Mouse (Mus musculus): ENCODE data around the gene Arfip2. TPM values are rescaled to one million over a fixed set of nuclear protein-coding genes. Genes with fewer than 3 reads are reported as not detected.

Arfip2 gene
- polyA plus RNA-seq, 1 experiment from 2014 or later = 94.8 TPM

- WGBS = 40% methylated on average over 7 of the region's 7 CpGs
- Histone ChIP-seq H3K36me3 (ENCODE audit: control insufficient read depth, insufficient read depth, low read length) (no peaks in the 10 kb centered on the region), H3K4me1 (ENCODE audit: control insufficient read depth, insufficient read depth, low read length) (no peaks in the 10 kb centered on the region), H3K9ac (ENCODE audit: low read depth, low read length) (no peak overlapping the region), H3K9me3 (ENCODE audit: control insufficient read depth, low read length) (no peaks in the 10 kb centered on the region), H3K4me3 (ENCODE audit: low read length) (no peak overlapping the region), H3K27ac (ENCODE audit: low read depth, low read length) (no peak overlapping the region), H3K27me3 (ENCODE audit: control insufficient read depth, insufficient read depth, low read length) (no peaks in the 10 kb centered on the region), H3K4me2 (replicated peaks; ENCODE audit: low read depth, low read length) (no peak overlapping the region)
- ATAC-seq (ENCODE audit: low FRiP score, low TSS enrichment) = no peak
Observed at GRCm38 (mm10) chr7:105590097-105590496, 50.1 kb downstream of the Arfip2 start.

- WGBS = 79% methylated on average over 9 of the region's 9 CpGs
- Histone ChIP-seq H3K9me3 (ENCODE audit: control insufficient read depth, low read length) (no peaks in the 10 kb centered on the region), H3K4me1 (ENCODE audit: control insufficient read depth, insufficient read depth, low read length) (no peaks in the 10 kb centered on the region), H3K9ac (ENCODE audit: low read depth, low read length) (no peak overlapping the region), H3K4me3 (ENCODE audit: low read length) (no peak overlapping the region), H3K27ac (ENCODE audit: low read depth, low read length) (no peak overlapping the region), H3K27me3 (ENCODE audit: control insufficient read depth, insufficient read depth, low read length) (no peaks in the 10 kb centered on the region), H3K36me3 (ENCODE audit: control insufficient read depth, insufficient read depth, low read length) (no peaks in the 10 kb centered on the region), H3K4me2 (replicated peaks; ENCODE audit: low read depth, low read length) (no peak overlapping the region)
- ATAC-seq (ENCODE audit: low FRiP score, low TSS enrichment) = no peak
Observed at GRCm38 (mm10) chr7:105588325-105588912, 51.8 kb downstream of the Arfip2 start.

Other genes starting within 250 kb of the Arfip2 start
- gene Fam160a2, start 240.4 kb downstream of the Arfip2 start, polyA plus RNA-seq (2014; fragmentation: Nextera tagmentation; extraction: Ambion mirVana) = 30.9 and 43.6 TPM in 2 replicates
- gene Cnga4, start 235.8 kb downstream of the Arfip2 start, polyA plus RNA-seq (2014; fragmentation: Nextera tagmentation; extraction: Ambion mirVana) = not detected in 2 replicates
- 0.56 and 0.58 TPM in 2 replicates for gene Cckbr, start 214.7 kb downstream of the Arfip2 start, polyA plus RNA-seq (2014; fragmentation: Nextera tagmentation; extraction: Ambion mirVana)
- gene Cavin3, start 158.1 kb downstream of the Arfip2 start, polyA plus RNA-seq (2014; fragmentation: Nextera tagmentation; extraction: Ambion mirVana) = 48.0 and 55.0 TPM in 2 replicates
- gene Smpd1, start 86.1 kb downstream of the Arfip2 start, polyA plus RNA-seq (2014; fragmentation: Nextera tagmentation; extraction: Ambion mirVana) = 35.2 and 45.7 TPM in 2 replicates
- 40.1 and 43.0 TPM in 2 replicates for gene Apbb1, start 58.8 kb downstream of the Arfip2 start, polyA plus RNA-seq (2014; fragmentation: Nextera tagmentation; extraction: Ambion mirVana)
- 0.14 and 0.34 TPM in 2 replicates for gene Hpx, start 40.3 kb downstream of the Arfip2 start, polyA plus RNA-seq (2014; fragmentation: Nextera tagmentation; extraction: Ambion mirVana)
- gene Trim3, start 6.8 kb downstream of the Arfip2 start, polyA plus RNA-seq (2014; fragmentation: Nextera tagmentation; extraction: Ambion mirVana) = 18.8 and 25.5 TPM in 2 replicates
- gene Timm10b, start 360 bp downstream of the Arfip2 start, polyA plus RNA-seq (2014; fragmentation: Nextera tagmentation; extraction: Ambion mirVana) = 180 and 198 TPM in 2 replicates
- gene Gm45799, start 136 bp upstream of the Arfip2 start, polyA plus RNA-seq (2014; fragmentation: Nextera tagmentation; extraction: Ambion mirVana) = 23.4 and 24.3 TPM in 2 replicates
- 1.3 and 2.0 TPM in 2 replicates for gene Dnhd1, start 10.4 kb upstream of the Arfip2 start, polyA plus RNA-seq (2014; fragmentation: Nextera tagmentation; extraction: Ambion mirVana)
- 249 and 305 TPM in 2 replicates for gene Ilk, start 96.2 kb upstream of the Arfip2 start, polyA plus RNA-seq (2014; fragmentation: Nextera tagmentation; extraction: Ambion mirVana)
- 28.5 and 46.7 TPM in 2 replicates for gene Rrp8, start 97.0 kb upstream of the Arfip2 start, polyA plus RNA-seq (2014; fragmentation: Nextera tagmentation; extraction: Ambion mirVana)
- gene Taf10, start 103.9 kb upstream of the Arfip2 start, polyA plus RNA-seq (2014; fragmentation: Nextera tagmentation; extraction: Ambion mirVana) = 180 and 241 TPM in 2 replicates
- gene Tpp1, start 111.8 kb upstream of the Arfip2 start, polyA plus RNA-seq (2014; fragmentation: Nextera tagmentation; extraction: Ambion mirVana) = 58.0 and 86.4 TPM in 2 replicates
- 13.1 and 19.0 TPM in 2 replicates for gene Dchs1, start 147.2 kb upstream of the Arfip2 start, polyA plus RNA-seq (2014; fragmentation: Nextera tagmentation; extraction: Ambion mirVana)
- 434 and 459 TPM in 2 replicates for gene Mrpl17, start 170.7 kb upstream of the Arfip2 start, polyA plus RNA-seq (2014; fragmentation: Nextera tagmentation; extraction: Ambion mirVana)